Mouse (Mus musculus): ENCODE results near the gene Mthfd1l.

- peak; percentile 37 for TF ChIP-seq CTCF (conservative IDR thresholded peaks at IDR 0.05; ENCODE audit: low read length)
- TF ChIP-seq POU5F1 (IDR thresholded peaks at IDR 0.05; ENCODE audit: borderline replicate concordance, low read length), result no peak
- no peak for TF ChIP-seq NANOG (IDR thresholded peaks at IDR 0.05; ENCODE audit: borderline replicate concordance, low read length)
These were observed 23.4 kb downstream of the Mthfd1l start for GRCm38 (mm10) chr10:3996170-3996876.
